Mouse (Mus musculus): ENCODE results near the gene Hrh2.

The Hrh2 gene

DNA sequence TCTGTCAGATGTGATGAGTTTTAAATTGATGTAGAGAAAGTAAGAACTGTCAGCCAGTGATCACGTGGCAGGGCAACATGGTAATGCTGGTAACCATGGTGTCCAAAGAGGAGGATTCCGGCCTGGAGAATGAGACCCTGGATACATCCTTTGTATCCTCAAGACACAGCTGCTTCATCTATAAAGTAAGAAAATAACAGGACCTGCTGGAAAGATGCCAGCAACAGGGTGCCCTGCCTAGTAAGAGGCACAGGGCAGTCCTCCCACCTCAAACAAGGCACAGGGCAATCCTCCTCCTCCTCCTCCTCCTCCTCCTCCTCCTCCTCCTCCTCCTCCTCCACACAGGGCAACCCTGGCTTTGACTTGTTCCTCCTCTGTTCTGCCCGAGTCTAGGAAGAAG lies 77.2 kb downstream of the Hrh2 start:
- DNase-seq (ENCODE audit: low read depth) = no peak

DNA sequence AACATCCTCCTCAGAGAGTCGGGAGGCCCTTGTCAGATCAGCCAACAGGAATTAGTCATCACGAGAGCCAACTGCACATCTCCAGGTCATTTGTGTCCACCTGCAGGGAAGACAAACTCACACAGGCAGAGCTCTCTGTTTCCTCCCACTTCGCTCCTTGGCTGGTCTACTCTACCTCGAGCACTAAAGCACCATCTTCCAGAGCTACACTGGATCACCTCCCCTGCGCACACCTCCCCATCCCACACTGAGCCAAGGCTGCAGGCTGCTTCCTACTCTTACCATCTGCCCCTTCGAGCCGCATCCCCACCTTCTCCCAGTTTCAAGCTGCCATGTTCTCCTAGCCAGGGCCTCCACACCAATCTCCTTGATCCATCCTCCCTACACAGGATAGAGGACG lies 77.7 kb downstream of the Hrh2 start:
- DNase-seq (ENCODE audit: low read depth) = no peak

- no peak for DNase-seq (ENCODE audit: low read depth)
These were observed 80.1 kb downstream of the Hrh2 start for GRCm38 (mm10) chr13:54272076-54272475.

DNA sequence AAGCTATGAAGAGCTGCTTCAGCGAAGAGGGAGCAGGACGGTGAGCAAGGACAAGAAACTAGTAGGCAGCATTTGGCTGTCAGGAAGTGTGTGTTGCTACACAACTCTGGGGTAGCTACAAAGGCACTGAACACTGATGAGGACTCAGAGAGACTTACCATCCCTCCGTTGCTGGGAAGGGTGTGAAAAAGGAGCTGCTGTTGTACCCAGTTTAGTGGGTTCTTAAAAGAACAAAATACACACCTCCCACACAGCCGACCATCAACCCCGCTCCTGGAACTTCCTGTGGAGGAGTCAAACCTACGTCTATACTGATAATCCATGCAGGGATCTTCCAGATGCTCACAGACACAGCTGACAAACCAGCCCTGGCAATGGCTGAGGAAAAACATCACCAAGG lies 85.5 kb downstream of the Hrh2 start:
- DNase-seq (ENCODE audit: low read depth) = no peak

DNA sequence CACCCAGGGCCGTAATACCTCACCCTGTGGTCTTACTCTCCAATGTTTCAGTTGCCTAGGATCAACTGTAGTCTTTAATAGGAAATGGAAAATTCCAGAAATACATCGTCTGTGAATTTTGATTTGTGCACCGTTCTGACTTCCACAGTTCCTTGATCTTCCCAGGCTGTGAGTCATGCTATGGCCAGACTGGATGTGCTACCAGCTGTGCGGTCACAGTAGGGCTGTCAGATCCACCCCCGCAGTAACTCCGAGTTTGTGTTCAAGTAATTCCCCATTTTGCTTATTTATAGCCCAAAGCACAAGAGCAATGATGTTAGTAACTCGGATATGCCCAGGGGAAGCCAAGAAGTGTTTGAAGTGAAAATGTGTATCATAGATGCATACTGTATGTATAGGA lies 88.4 kb downstream of the Hrh2 start:
- no peak for DNase-seq (ENCODE audit: low read depth)

DNA sequence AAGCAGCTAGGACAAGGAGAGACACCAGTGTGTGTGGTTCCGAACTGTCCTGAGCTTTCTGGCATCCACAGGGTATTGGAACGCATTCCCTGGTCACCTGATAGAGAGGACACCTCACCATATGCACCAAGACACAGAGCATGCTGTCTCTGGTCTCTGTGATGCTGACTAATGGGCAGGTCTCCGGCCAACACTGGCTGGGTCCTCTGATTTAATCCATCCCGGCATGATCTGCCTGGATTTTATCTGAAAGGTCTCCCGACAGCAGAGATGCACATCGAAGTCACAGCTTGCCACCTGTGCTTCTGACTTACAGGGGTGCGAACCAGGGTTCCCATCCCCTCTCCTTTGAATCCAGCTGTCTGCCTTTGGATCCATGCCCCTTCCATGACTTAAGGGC lies 89.2 kb downstream of the Hrh2 start:
- no peak for DNase-seq (ENCODE audit: low read depth)

- DNase-seq (ENCODE audit: low read depth) = no peak
These were observed 89.7 kb downstream of the Hrh2 start for GRCm38 (mm10) chr13:54281623-54282022.

DNA sequence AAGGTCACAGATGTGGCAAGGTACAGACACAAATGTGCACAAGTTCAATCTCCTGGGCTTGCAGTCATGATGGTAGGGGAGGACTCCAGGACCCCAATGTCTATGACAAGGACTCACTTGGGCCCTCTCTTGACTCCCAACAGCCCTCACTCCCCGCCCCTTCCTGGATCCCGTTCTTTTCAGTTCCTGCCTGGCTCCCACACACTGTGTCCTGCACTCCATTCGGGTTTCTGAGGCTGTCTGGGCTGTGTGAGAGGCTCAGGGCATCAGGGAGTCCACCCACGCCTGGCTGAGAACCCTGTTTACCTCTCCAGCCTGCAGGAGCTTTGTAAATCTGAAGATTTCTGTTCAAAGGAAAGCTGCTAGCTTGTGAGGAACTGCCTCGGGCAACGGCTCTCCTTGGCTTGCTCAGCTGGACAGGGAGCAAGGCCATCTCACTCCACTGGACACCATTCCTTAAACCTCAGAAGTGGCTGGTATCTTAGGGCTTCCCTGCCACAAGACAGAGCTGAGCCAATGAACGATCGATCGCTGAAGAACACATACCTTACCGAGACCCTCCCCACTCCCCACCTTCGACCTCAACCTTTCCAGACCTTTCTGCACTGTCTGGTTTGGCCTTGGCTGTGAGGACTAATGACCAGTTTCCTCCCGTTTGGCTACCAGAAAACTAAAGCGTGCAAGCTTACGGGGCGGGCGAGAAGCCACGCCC lies 90.4 kb downstream of the Hrh2 start:
- no peak for DNase-seq (ENCODE audit: low read depth)

GRCm38 (mm10) chr13:54282861-54283206 lies 90.9 kb downstream of the Hrh2 start:
- DNase-seq (ENCODE audit: low read depth) = no peak
